Mouse (Mus musculus) layer of hippocampus, postnatal 25 days (tissue): ENCODE results near the gene Mas1. TPM values are rescaled to one million over a fixed set of nuclear protein-coding genes. Genes with fewer than 3 reads are reported as not detected.
A peak's percentile ranks its signal among the peaks of the same experiment; 100 is the strongest.

ENCODE experiments used
- DNase-seq, 2 experiments: peaks; one replicate each; pipeline ENCODE4 v3.0.0; 2022; ENCODE audit warnings: mixed read lengths in 2 of 2, low spot score in 1 of 2; ENCODE audit errors: extremely low spot score in 1 of 2
- total RNA-seq, 2 experiments: library from RNA; stranded (reverse); gene quantifications; 2 replicates each; pipeline ENCODE4 v1.2.3; 2021

Gene Mas1
- total RNA-seq, 2 experiments from 2014 or later: 49.6 to 62.9 TPM

DNA sequence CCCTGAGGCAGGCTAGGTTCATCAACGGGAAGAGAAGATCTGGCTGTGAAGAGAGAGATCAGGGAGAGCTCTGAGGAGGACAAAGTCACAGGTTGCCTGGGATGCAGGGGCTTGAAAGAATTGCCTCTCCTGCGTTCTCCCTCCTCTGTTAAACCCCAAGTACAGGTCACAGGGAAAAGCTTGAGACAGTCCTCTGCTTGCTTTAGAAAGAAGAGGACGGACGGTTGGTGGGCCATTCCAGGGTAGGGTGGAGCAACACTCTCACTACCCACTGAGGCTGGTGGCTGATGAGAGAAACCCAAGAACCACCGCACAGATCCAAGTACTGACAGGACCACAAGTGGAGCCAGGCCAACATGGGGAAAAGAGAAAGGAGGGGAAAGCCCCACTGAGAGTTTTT is 7.8 kb upstream of the Mas1 start, which contains the start of gene Mrgprh:
Gene Mrgprh, plus strand, starts transcription at position 301 of the 400 bp plus-strand sequence.
- DNase-seq: no peak

DNA sequence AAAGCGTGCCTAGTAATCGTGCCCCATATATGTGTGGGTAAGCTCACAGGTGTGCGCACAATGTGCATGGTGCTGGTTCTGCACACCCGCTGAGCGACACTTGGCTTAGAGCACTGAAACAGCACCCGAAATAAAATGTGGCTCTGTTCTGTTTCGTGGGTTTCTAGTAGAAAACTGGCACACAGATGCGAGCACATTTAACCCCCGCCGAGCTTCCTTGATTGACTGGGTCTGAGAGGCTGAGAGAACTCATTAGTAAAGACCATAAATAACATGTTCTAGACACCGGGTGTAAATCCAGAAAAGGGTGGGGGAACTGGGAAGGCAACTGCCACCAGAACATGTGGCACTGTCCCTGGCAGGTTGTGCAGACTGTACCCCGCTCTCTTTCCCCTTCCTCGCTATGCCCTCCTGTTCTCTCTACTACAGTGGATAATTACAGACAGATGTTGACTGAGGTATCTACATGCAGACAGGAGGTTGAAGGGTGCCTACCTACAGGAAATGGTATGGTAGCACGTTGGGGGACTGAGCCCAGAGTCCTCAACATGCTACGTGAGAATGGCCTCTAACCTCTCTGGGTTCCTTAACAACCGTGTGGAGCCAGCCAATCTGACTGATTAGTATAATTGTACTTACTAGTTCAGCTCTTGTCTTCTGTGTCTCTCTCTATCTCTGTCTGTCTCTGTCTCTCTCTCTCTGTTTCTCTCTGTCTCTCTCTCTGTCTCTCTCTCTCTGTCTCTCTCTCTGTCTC is 4.5 kb upstream of the Mas1 start:
- DNase-seq: no peak

DNA sequence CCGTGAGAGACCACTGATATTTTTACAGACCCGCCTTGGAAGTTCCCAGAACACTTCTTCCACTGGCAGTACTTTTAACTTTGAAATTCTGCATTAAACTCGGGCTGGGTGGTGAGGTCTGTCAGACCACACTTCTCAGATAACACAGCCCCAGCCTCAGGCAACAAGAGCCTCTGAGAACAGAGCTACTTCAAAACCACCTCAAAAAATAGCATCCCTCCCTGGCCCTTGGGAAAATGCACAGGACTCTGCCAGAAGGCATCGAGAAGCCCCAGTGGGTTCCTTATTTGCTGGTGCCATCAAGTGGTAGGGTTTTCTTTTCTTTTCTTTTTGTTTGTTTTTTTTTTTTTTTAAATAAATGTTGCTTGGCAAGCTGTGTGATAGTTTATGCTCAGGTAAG is 697 bp upstream of the Mas1 start:
- no peak for DNase-seq

DNA sequence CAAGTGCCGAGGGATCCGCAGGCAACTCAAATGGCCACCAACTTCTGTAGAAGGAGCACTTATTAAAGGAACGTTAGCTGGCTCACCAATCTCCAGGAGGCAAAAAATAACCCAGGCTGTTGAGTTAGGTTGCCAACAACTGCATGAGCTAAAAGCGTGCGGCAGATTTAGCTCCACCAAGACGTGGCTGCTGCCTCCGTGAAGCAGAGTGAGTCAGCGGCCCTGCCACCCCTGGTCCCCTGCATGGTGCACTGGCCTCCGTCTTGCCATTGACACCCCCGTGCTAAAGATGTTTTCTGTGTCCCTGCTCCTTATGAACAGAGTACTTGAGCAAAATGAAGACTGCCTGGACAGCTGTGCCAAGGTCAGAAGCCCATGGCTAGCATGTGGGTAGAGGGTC is 1.1 kb downstream of the Mas1 start:
- DNase-seq: no peak

DNA sequence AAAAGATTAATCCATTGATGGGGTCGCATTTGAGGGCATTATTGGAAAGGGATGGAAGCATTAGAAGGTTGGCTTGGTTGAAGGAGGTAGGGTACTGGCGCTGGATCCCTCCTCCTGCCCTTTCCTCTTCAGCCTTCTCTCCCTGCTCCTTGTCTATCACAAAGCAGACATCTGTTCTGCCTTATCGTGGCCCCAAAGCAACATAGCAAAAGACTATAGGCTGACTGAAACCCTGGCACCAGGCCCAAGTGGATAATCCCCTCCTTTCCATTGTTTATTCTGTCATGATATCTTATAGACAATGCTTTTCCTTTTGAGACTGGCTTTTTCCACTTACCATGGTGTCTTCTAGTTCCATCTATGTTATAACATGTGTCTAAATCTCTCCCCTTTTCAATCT is 2.5 kb downstream of the Mas1 start:
- DNase-seq: no peak

DNA sequence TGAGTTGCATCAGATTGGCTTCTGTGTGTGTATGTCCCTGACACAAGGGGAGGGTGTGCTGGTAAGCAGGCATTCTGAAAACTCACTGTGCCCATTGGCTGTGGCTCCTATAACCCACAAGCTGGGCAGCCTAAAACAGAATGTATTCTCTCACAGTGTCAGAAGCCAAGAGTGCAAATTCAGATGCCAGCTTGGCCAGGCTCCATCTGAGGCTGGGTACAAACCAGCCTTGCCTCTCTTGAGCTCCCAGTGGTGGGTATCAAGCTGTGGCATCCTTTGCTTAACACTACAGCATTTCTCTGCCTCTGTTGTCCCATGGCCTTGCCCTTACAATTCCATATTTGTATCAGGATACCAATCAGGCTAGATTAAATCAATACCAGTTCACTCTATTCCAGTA is 3.8 kb downstream of the Mas1 start:
- no peak for DNase-seq

DNA sequence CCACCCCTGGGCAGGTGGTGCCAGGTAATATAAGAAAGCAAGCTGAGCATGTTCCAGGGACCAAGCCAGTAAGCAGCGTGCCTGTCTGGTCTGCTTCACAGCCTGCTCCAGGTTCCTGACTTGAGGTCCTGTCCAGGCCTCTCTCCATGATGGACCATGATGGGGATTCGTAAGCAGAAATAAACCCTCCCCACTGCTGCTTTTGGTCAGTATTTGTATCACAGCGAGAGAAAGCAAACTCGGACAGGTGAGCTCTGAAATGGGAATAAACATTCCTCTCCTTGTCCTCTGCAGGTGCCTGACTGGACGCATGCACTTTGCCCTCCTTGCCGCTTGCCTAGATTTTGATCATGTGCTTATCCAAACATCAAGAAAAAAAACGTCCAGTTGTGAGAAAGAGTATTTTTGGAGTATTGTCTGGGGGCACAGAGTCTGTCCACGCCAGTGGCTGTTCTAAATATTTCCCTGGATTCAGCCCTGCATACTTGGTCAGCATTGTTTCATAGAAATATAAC is 8.9 kb downstream of the Mas1 start:
- no peak for DNase-seq

DNA sequence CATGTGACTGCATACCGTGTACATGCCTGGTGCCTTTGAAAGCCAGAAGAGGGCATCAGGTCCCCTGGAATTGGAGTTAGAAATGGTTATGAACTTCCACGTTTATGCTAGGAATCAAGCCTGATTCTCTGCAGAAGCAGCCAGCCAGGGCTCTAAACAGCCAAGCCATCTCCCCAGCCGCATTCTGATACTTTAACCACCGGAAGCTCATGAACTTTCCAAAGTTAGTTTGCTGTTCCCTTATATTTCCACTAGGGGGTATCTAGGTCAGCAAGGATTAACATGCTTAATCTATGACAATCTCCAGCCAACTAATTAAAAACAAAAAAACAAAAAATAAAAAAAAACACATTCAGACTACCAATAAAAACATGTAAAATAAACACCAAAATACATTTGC is 9.9 kb downstream of the Mas1 start:
- DNase-seq: no peak

DNA sequence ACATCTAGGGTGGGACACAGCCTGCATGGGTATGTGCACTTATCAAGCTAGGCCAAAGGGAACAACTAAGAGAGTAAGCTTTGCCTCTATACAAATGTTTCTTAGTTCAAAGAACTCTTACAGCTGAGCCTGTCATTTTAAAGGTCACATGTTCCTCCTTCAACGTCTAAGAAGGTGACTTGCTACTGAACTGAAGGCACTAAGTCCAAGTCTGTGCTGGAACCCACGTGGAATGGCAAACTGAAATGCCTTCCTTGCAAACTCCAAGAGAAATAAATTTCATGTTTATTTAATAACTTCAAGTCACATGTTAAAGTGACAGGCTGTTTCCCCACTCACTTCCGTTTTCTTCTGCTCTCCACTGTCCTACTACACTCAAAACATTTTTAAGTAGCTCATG is 10.5 kb downstream of the Mas1 start:
- DNase-seq: no peak

DNA sequence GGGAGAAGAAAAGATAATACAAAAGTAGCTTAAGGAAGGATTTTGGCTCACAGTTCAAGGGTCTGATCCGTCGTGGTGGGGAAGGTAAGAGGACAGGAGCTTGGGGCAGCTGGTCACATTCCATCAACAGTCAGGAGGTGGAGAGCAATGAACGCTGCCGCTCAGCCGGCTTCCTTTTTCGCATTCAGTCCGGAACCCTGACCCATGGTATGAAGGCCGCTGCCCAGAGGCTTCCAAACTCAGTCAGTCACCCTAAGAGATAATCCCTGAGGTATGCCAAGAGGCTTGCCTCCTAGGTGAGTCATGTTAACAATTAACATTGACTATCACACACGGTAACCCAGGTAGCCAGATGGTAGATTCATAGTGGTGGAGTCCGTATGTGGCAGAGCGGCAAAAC is 13.6 kb downstream of the Mas1 start:
- DNase-seq: no peak

DNA sequence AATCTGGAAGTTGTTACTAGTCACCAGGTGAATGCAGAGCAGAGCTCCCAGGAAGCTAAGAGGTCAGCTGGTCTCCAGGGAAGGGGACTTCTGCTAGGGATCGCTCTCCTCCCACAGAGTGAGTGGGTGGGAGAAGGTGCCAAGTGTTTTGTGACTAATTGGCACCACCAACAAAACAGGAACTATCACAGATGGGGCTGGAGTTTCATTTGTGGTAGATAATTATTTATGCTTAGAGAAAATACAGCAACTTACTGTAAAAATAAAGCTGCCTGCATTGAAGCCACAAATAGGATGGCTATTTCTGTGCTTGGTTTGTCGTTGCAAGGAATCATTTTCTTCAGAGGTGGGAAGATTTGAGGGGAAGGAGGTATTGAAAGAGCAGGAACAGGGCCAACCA is 14.1 kb downstream of the Mas1 start:
- no peak for DNase-seq

DNA sequence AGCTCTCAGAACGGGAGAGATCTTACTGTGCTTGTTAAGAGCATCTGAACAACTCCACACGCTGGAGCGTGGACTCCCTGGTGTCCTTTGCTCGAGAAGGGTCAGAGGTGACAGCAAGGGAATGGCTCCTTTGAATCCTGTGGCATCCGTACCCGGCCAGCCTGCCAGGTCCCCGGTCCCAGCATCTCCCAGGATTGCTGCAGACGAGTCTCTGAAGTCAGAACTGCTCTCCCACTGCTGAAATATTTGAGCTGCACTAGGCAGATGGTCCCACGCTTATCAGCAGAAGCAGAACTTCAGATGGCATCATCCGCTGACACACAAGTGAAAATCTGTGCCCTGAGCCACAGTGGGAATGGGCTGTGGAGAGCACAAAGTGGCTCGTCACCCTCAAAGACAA is 16.3 kb downstream of the Mas1 start:
- DNase-seq: peak; percentile 44 to 59

DNA sequence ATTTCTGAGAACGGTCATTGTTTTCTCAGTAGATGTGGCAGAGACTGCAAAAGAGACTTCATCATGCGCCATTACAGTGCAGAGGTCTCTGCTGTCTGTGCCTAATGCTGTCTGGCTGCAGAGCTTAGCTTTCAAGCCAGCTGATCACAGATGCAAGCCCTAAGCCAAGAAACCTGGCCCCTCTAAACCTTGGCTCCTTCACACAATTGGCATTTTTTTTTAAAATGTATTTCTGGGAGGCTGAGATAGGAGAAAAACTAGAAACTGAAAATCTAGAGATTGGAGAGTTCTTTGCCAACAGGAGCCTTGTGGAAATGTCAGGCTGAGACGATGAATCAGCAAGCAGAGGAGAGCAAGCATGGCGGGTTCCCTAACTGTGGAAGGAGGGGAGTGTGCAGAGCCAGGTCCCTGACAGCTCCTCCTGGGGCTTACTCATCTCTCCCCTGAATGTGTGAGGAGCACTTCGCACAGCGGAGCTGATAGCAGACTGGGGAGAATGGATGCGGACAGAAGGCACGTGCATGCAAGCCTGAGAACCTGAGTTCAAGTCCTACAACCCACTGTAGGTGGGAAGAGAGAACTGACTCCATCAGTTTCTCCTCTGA is 18.1 kb downstream of the Mas1 start:
- no peak for DNase-seq

DNA sequence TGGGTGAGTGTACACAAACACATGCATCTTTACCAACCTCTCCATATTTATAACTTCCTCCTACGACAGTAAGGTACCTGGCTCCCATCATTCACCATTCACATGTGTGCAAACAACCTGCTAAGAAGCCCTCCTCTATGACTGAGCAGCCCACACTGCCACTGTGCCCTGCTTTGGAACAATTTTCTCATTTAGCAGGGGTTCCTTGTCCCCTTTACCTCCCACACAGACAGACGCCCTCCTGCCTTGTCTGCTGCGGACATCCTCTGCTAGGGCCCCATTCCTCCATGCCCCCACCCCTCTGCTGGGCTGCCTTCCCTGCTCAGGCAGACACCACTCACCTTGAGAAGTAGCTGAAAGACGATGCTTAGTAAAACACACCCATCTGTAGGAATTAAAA is 20.2 kb downstream of the Mas1 start:
- no peak for DNase-seq

DNA sequence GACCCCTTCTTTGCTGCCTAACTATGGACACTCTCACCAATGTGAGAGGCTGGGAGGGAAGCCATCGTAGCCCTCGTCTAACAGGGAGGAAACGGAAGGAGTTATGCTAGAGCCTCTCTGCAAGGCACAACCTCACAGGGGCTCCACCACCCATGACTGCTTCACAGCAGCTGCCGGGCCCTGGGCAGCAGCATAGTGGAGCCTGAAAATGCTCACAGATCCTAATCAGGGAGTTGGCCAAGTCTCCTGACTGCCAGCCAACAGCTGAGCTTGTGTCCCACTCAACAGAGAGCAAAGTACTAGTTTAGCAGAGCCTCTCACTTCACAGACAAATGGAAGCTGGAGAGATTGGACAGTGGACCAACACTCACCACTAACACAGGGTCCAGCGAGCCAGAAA is 21.5 kb downstream of the Mas1 start:
- DNase-seq: no peak

DNA sequence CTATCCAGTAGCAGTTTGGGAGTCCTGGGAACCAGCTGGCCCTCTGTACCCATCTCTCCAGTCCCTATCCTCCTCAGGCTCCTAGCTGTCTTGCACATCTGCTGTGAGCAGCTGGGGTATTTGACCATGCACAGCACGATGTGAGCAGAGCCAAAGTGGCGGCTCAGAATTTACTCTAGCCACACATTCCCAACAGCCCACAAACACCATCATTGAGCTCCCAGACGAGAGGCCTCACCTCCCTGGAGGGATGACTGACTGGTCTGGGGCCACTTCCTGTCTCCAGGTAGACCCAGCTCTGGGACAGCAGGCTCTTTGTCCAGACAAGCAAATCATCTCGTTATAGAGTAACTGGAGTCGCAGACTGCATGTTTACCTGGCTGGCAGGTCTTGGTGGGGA is 22.1 kb downstream of the Mas1 start:
- DNase-seq: no peak

DNA sequence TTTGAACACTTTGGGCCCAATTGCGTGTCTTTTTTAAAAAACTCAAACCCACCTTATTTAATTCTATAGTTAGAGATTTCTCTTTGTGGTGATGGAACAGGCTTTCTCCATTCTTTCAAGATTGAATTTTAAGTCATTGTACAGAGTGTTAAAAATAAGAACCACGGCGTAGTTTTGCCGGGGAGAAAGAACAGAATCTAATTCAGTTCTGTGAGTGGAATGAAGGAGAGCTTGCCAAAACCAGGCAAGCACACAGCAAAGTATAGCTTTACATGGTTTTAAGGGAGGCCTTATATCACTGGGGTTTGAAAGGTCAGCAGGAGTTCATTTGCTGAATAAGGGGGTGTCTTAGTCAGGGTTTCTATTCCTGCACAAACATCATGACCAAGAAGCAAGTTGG is 23.4 kb downstream of the Mas1 start:
- DNase-seq: no peak

DNA sequence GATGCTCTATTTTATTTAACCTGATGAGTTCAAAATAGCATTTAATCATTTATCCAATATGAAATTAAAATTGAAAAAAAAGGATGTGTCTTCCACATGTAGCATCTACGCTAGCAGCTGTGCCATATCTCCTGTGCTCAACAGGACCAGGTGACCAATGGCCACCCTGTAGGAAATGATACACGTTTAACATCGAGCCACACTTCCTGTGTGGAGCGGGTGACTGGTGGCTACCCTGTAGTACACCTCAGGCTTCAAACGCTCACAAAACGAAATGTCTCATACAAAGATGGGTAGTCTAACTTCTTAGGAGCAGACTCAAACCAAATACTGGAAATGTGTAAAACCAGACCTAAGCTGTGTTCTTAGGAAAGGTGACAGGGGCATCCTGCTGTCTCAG is 24.1 kb downstream of the Mas1 start:
- no peak for DNase-seq

DNA sequence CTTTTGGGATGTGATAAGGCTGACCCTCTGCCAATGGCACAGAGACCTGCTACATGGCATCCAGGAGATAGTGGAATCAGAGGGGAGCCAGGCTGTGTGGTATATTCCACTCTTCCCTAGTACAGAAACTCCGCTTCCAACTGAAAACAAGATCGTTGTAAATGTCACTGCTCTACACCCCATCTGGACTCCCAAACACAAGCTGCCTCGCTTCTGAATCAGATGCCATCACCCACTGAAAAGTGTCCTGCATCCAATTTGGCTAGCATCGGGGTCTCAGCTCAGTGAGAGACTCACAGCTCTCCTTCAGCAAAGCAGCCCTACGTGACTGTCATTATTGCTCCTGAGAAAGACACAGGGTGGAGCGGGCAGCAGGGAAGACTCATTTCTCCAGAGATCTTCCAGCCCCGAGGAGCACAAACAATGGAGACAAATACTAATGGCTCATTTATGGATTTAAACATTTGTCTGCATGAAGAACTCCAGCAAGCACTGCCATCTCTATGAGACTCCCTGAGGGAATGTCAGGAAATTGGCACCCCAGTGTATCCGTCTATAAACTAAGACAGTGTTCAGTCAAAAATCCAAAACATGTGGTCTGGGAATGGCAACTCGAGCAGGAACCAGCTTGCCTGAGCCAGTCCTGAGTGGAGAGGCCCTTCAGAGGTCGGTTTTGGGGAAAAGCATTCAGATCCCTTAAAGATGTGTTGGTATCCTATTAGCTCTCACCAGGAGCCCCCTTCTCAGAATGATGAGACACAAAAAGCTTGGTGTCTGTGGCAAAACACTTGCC is 28.3 kb downstream of the Mas1 start:
- DNase-seq: peak; percentile 49 to 53

DNA sequence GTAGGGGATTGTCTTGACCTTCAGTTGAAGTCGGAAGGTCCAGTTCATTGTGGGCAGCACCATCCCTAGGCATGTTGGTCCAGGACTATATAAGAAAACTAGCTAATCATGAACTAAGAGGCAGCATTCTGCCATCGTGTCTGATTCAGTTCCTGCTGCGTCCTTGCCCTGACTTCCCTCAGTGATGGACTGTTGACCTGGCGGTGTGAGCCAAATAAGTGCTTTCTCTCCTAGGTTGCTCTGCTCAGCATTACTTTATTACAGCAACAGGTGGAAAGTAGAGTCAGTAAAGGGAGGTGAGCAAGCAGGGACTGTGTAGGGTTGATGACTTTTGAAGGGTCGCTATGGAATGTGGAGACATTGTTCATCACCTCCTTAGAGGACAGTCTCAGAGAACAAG is 32.2 kb downstream of the Mas1 start:
- DNase-seq: no peak

DNA sequence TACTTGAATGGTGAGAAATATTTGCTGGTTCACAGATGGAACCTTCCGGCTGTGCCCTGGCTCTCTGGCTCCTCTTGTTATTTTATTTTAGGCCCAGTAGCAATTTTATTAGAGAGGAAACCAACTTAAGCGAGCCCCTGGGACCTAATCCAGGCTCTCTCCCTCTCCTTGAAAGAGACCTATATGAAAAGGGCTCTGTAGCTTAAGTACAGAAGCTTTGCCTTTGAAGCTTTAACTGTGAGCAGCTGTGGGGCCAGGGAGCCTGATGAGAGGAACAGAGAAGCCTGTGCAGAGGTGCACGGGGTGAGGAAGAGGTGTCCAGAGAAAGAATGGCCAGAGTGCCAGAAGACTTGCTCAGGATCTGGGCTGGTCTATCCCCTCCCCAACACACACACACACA is 33.1 kb downstream of the Mas1 start:
- DNase-seq: no peak
